Mouse (Mus musculus) midbrain, postnatal 0 days (tissue): ENCODE results near the gene Hist1h4h. TPM values are rescaled to one million over a fixed set of nuclear protein-coding genes. Genes with fewer than 3 reads are reported as not detected.
"Not testable (repeated sequence)": the region's sequence is repeated elsewhere in the genome, so short reads cannot be mapped to it uniquely, and the experiment has no call there.

ENCODE experiments used
- ATAC-seq: fragments of 200-750 bp; cut with Nextera tagmentation; 2 replicates; pipeline ENCODE4 v1.8.0; 2017; ENCODE audit warnings: moderate number of reproducible peaks, mild to moderate bottlenecking, moderate TSS enrichment, moderate library complexity; ENCODE audit not compliant: low FRiP score
- DNase-seq: peaks from one replicate; pipeline ENCODE4 v3.0.0-alpha.2; 2015; ENCODE audit warnings: low spot score
- H3K27ac ChIP-seq: fragments of 300-500 bp; sonication (generic); 2 replicates; pipeline ENCODE4 v1.5.1; 2014; ENCODE audit warnings: low read depth, mild to moderate bottlenecking, low read length, mixed read lengths
- H3K27me3 ChIP-seq: fragments of 300-500 bp; sonication (generic); 2 replicates; pipeline ENCODE4 v1.6.1; 2014; ENCODE audit warnings: low read length, control low read depth, mixed read lengths; ENCODE audit not compliant: insufficient read depth
- H3K36me3 ChIP-seq: fragments of 300-500 bp; sonication (generic); 2 replicates; pipeline ENCODE4 v1.6.1; 2014; ENCODE audit warnings: low read length, control low read depth, mixed read lengths; ENCODE audit not compliant: insufficient read depth
- H3K4me1 ChIP-seq: fragments of 300-500 bp; sonication (generic); 2 replicates; pipeline ENCODE4 v1.6.1; 2014; ENCODE audit warnings: mild to moderate bottlenecking, control low read depth, antibody characterized with exemption, low read length, mixed read lengths; ENCODE audit not compliant: insufficient read depth
- H3K4me2 ChIP-seq: fragments of 300-500 bp; sonication (generic); 2 replicates; pipeline ENCODE4 v1.6.1; 2014; ENCODE audit warnings: low read depth, mild to moderate bottlenecking, low read length, mixed read lengths; ENCODE audit not compliant: poor library complexity, severe bottlenecking
- H3K4me3 ChIP-seq: fragments of 300-500 bp; sonication (generic); 2 replicates; pipeline ENCODE4 v1.5.1; 2014; ENCODE audit warnings: low read depth, mild to moderate bottlenecking, low read length, moderate library complexity
- H3K9ac ChIP-seq: fragments of 300-500 bp; sonication (generic); replicated peaks from 2 replicates; pipeline ENCODE4 v1.6.1; 2014; ENCODE audit warnings: mild to moderate bottlenecking, low read length, moderate library complexity, mixed read lengths; ENCODE audit not compliant: poor library complexity, severe bottlenecking
- H3K9me3 ChIP-seq: fragments of 300-500 bp; sonication (generic); 2 replicates; pipeline ENCODE4 v1.6.1; 2016; ENCODE audit warnings: low read length, control low read depth
- CTCF ChIP-seq: IDR thresholded peaks from 2 replicates; pipeline ENCODE4 v1.5.1; 2016; ENCODE audit warnings: antibody characterized with exemption, mild to moderate bottlenecking
- whole genome bisulfite sequencing: fragments of 180-500 bp; shearing (Covaris S2); extraction: QIAGEN DNeasy Blood & Tissue Kit; methylation state at CpG from one replicate; pipeline ENCODE4 v1.1.7; 2014; 5-methylcytosine and 5-hydroxymethylcytosine counted together
- polyA plus RNA-seq: library from polyadenylated mRNA; unstranded; fragments of >200 nt; fragmentation: Nextera tagmentation; extraction: Ambion mirVana; gene quantifications from 2 replicates; pipeline ENCODE4 v1.2.1, GENCODE M21; 2015
- total RNA-seq: library from RNA; depleted of rRNA; stranded (reverse); fragments of >200 nt; gene quantifications from 2 replicates; pipeline ENCODE4 v1.2.3, GENCODE M21; 2014

Gene Hist1h4h
- total and polyA plus RNA-seq, 2 experiments from 2014 or later: 4.0 to 1,474 TPM

DNA sequence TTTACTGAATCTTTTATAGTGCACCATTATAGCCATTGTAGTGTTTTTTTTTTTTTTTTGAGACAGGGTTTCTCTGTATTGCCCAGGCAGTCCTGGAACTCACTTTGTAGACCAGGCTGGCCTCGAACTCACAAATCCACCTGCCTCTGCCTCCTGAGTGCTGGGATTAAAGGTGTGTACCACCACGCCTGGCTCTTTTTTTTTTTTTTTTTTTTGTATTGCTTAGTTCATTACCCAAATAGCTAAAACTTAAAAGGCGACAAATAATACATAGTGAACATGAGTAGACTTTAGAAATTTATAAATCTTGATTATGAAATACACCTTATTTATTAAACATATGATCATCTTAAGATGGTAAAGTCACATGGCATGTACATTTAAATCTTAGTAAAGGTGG, 10.6 kb downstream of the Hist1h4h start:
- 81% methylated on average over 3 of the region's 3 CpGs for WGBS

DNA sequence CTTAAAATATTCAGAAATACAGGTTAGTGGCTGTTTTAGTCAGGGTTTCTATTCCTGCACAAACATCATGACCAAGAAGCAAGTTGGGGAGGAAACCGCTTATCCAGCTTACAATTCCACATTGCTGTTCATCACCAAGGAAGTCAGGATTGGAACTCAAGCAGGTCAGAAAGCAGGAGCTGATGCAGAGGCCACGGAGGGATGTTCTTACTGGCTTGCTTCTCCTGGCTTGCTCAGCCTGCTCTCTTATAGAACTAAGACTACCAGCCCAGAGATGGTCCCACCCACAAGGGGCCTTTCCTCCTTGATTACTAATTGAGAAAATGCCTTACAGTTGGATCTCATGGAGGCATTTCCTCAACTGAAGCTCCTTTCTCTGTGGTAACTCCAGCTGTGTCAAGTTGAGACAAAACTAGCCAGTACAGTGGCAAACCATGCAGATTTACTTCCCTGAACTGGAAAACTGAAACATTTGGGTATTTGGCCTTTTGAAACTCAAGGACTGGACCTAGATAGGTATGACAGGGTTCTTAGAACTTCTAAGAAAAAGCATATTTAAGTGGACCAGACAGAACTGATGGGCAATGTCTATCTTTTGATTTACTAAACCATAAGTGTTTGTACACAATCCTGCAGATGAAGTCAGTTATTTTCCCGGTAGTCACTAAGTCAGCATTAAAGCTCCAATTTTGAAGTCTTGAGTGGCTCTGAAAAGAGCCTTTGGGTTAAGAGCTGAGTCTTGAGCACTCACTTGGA, 11.6 kb downstream of the Hist1h4h start:
- H3K27ac ChIP-seq, H3K27me3 ChIP-seq, H3K9me3 ChIP-seq, ATAC-seq, H3K36me3 ChIP-seq, H3K4me1 ChIP-seq, DNase-seq: not testable (repeated sequence)
- H3K4me2 ChIP-seq: peak overlapping the region; percentile 65
- 6% methylated on average over 3 of the region's 3 CpGs for WGBS
- H3K4me3 ChIP-seq: peak overlapping the region; percentile 45
- H3K9ac ChIP-seq: 0 out of 2 replicates have a peak overlapping the region, but pooled peaks have one; percentile 4

More for the DNA sequence above, 10.6 kb downstream of the Hist1h4h start:
- no peak for TF ChIP-seq CTCF
- no peak overlapping the region for H3K27ac ChIP-seq
- no peak for DNase-seq
- no peak overlapping the region for H3K9ac ChIP-seq
- no peak overlapping the region for H3K4me3 ChIP-seq
- no peaks in the 10 kb centered on the region for H3K4me1 ChIP-seq
- no peaks in the 10 kb centered on the region for H3K27me3 ChIP-seq
- no peaks in the 10 kb centered on the region for H3K36me3 ChIP-seq
- H3K4me2 ChIP-seq: no peak overlapping the region
- ATAC-seq: no peak
- H3K9me3 ChIP-seq: no peaks in the 10 kb centered on the region

DNA sequence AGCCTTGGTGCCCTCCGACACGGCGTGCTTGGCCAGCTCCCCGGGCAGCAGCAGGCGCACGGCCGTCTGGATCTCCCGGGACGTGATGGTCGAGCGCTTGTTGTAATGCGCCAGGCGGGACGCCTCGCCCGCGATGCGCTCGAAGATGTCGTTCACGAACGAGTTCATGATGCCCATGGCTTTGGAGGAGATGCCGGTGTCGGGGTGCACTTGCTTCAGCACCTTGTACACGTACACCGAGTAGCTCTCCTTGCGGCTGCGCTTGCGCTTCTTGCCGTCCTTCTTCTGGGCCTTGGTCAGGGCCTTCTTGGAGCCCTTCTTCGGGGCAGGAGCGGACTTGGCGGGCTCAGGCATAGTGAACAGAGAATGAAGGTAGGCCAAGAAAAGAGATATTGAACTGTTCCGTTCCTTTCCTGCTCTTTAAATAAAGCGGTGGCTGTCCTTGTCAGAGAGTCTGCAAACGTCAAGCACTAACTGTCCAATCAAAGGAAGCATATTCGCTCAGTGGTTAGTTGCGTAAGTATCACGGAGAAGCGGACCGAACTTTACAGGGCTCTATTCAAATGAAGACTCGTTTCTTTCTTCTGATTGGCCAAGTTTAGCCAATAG, 12.3 kb downstream of the Hist1h4h start, which contains the start of gene Hist1h2bh:
Gene Hist1h2bh, minus strand, starts transcription at position 394 of the 609 bp plus-strand sequence.
- Histone ChIP-seq H3K9ac (peak within 1 kb of the TSS; percentile 48; the same call in 1 of the 2 replicates), H3K4me3 (peak within 1 kb of the TSS; percentile 45), H3K27ac (peak within 1 kb of the TSS; percentile 75), H3K4me2 (peak within 1 kb of the TSS; percentile 65)
- peak; percentile 93 for DNase-seq
- H3K4me1 ChIP-seq, H3K36me3 ChIP-seq, H3K9me3 ChIP-seq, H3K27me3 ChIP-seq: not testable (repeated sequence)
- WGBS: under 1% methylated on average over 22 of the region's 42 CpGs
- peak; percentile 78 for ATAC-seq

DNA sequence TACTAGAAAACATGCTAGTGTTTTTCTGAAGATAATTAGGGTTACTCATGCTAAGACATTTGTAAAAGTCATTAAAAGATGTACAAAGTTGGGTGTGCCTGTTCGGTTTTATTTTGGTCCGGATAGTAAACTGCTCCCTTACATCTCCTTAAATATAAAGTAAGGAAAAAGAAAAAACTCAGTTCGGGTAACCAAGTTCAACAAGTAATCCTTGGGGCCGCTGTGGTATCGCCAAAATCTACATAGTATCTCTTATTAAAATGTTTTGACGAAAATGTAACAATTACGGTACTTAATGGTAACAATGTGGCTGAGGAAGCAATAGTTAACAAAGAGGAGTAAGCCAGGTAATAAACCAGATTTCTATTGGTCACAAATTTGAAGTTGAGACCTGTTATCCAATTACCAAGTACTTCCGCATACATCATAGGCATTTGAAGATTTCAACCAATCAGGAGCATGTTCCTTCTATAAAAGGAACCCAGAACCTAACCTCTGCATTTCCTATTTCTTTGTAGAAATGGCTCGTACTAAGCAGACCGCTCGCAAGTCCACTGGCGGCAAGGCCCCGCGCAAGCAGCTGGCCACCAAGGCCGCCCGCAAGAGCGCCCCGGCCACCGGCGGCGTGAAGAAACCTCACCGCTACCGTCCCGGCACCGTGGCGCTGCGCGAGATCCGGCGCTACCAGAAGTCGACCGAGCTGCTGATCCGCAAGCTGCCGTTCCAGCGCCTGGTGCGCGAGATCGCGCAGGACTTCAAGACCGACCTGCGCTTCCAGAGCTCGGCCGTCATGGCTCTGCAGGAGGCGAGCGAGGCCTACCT, 13.3 kb downstream of the Hist1h4h start, which contains the start of gene Hist1h3f:
Gene Hist1h3f, plus strand, starts transcription at position 88 of the 822 bp plus-strand sequence.
- no peaks in the 10 kb centered on the region for H3K9me3 ChIP-seq
- DNase-seq (peak; percentile 98), ATAC-seq (peak; percentile 96)
- H3K27me3 ChIP-seq: no peaks in the 10 kb centered on the region
- under 1% methylated on average over 24 of the region's 45 CpGs for WGBS
- TF ChIP-seq CTCF: no peak
- no peaks in the 10 kb centered on the region for H3K36me3 ChIP-seq
- peak within 1 kb of the TSS; percentile 75 for H3K27ac ChIP-seq
- peak within 1 kb of the TSS; percentile 45 for H3K4me3 ChIP-seq
- no peaks in the 10 kb centered on the region for H3K4me1 ChIP-seq
- H3K4me2 ChIP-seq: peak within 1 kb of the TSS; percentile 65
- peak within 1 kb of the TSS; percentile 48; the same call in 1 of the 2 replicates for H3K9ac ChIP-seq

DNA sequence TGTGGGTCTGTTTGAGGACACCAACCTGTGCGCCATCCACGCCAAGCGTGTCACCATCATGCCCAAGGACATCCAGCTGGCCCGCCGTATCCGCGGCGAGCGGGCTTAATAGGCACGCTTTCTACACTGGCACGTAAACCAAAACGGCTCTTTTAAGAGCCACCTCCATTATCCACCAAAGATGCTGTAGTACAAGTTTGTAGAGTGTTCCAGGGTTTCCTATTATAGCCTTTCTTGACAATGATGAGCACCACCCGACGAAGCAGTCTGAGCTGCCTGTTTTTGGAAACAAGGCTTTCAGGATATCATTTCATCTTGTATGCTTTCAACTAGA, 13.9 kb downstream of the Hist1h4h start:
- not testable (repeated sequence) for ATAC-seq
- 0% methylated on average over 8 of the region's 14 CpGs for WGBS

More for the DNA sequence above, 13.9 kb downstream of the Hist1h4h start:
- not testable (repeated sequence) for H3K4me1 ChIP-seq, H3K27ac ChIP-seq, H3K9ac ChIP-seq, DNase-seq, H3K27me3 ChIP-seq, H3K9me3 ChIP-seq, H3K36me3 ChIP-seq
- Histone ChIP-seq H3K4me2 (peak overlapping the region; percentile 36; the same call in 1 of the 2 replicates), H3K4me3 (peak overlapping the region; percentile 45)
